Mouse (Mus musculus): ENCODE data around the gene Adamtsl1. TPM values are rescaled to one million over a fixed set of nuclear protein-coding genes. Genes with fewer than 3 reads are reported as not detected.
A peak's percentile ranks its signal among the peaks of the same experiment; 100 is the strongest.

Adamtsl1 gene
- polyA plus RNA-seq, 1 experiment from 2014 or later, result 10.2 TPM

DNA sequence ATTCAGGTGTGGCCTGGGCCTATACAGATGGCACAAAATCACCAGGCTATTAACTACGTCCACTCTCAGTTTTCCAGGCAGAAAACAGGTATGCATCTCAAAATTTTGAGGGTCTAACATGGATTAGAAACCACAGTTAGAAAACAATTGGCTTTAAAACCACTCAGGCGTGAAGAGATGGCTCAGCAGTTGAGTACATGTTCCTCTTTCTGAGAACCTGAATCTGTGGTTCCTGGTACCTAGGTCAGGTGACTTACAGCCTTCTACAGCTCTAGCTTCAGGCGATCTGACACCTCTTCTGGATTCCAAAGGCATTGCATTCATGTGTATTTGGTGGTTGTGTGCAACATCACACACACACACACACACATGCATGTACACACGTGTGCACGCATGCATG is 390.2 kb downstream of the Adamtsl1 start:
- no peak overlapping the region for H3K4me3 ChIP-seq (replicated peaks; ENCODE audit: low read depth, low read length)
- no peaks in the 10 kb centered on the region for H3K4me1 ChIP-seq (replicated peaks; ENCODE audit: insufficient read depth, low read length)
- no peak overlapping the region for H3K27ac ChIP-seq
- no peaks in the 10 kb centered on the region for H3K36me3 ChIP-seq (ENCODE audit: insufficient read depth, low read length)
- 89% methylated on average over 5 of the region's 5 CpGs for WGBS
- H3K27me3 ChIP-seq (ENCODE audit: insufficient read depth, low read length), result no peaks in the 10 kb centered on the region
- no peak for DNase-seq (ENCODE audit: low spot score)
- no peak for TF ChIP-seq CTCF (IDR thresholded peaks at IDR 0.05; ENCODE audit: low read depth)
- H3K9me3 ChIP-seq (replicated peaks; ENCODE audit: low read length), result no peaks in the 10 kb centered on the region
- no peak overlapping the region for H3K9ac ChIP-seq (ENCODE audit: low read depth, low read length)
- no peak for ATAC-seq (replicated peaks; ENCODE audit: low FRiP score, low read depth)
- H3K4me2 ChIP-seq (ENCODE audit: low read length), result no peak overlapping the region

DNA sequence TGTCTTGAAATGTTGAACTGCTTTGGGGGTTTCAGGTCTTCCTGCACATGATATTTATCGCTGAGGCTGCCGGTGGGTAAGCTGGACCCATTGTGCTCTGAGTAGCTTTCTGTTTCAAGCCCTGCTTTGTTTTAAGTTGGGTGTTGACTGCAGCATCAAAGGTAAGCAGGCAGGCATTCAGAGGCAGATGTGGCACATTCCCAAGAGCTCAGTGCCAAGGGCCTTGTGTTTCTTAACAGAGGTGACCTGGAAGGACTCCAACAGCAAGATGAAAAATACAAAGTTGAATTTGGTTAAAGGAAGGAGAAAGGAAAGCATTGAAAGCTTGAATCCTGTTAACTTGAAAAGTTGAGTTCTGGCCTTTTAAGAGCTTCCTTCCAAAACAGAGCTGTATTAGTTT is 402.1 kb downstream of the Adamtsl1 start:
- no peak for DNase-seq (ENCODE audit: low spot score)
- Histone ChIP-seq H3K27ac (no peak overlapping the region), H3K9me3 (replicated peaks; ENCODE audit: low read length) (no peaks in the 10 kb centered on the region), H3K4me1 (replicated peaks; ENCODE audit: insufficient read depth, low read length) (no peaks in the 10 kb centered on the region), H3K9ac (ENCODE audit: low read depth, low read length) (no peak overlapping the region), H3K27me3 (ENCODE audit: insufficient read depth, low read length) (no peaks in the 10 kb centered on the region), H3K36me3 (ENCODE audit: insufficient read depth, low read length) (no peaks in the 10 kb centered on the region), H3K4me2 (ENCODE audit: low read length) (no peak overlapping the region), H3K4me3 (replicated peaks; ENCODE audit: low read depth, low read length) (no peak overlapping the region)
- no peak for TF ChIP-seq CTCF (IDR thresholded peaks at IDR 0.05; ENCODE audit: low read depth)
- no peak for ATAC-seq (replicated peaks; ENCODE audit: low FRiP score, low read depth)
- WGBS, result 71% methylated on average over 2 of the region's 2 CpGs

DNA sequence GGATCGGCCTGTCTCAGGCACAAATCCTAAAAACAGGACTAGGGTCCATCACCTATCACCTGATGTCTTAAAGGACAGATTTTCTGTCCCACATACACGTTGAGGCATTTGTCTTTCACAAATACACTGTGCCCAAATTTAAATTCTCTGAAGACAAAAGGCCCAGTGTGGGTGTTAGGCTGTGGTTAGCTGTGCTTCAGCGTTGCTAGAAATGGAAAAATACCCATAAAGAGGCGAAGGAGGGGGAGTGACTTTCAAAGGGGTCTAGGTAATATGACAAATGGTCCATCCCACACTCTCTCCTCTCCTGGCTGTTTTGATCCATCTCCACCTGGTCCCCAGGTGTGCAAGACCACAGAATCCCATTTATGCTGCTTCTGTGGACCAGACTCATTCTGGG is 404.4 kb downstream of the Adamtsl1 start:
- Histone ChIP-seq H3K4me2 (ENCODE audit: low read length) (no peak overlapping the region), H3K9me3 (replicated peaks; ENCODE audit: low read length) (no peaks in the 10 kb centered on the region), H3K27me3 (ENCODE audit: insufficient read depth, low read length) (no peaks in the 10 kb centered on the region), H3K4me1 (replicated peaks; ENCODE audit: insufficient read depth, low read length) (no peaks in the 10 kb centered on the region), H3K27ac (no peak overlapping the region), H3K4me3 (replicated peaks; ENCODE audit: low read depth, low read length) (no peak overlapping the region), H3K9ac (ENCODE audit: low read depth, low read length) (no peak overlapping the region), H3K36me3 (ENCODE audit: insufficient read depth, low read length) (no peaks in the 10 kb centered on the region)
- 71% methylated on average over 4 of the region's 4 CpGs for WGBS
- DNase-seq (ENCODE audit: low spot score) (no peak), ATAC-seq (replicated peaks; ENCODE audit: low FRiP score, low read depth) (no peak)
- no peak for TF ChIP-seq CTCF (IDR thresholded peaks at IDR 0.05; ENCODE audit: low read depth)

- WGBS, result 80% methylated on average over 3 of the region's 3 CpGs
- DNase-seq (ENCODE audit: low spot score) (no peak), ATAC-seq (replicated peaks; ENCODE audit: low FRiP score, low read depth) (no peak)
- H3K4me2 ChIP-seq (ENCODE audit: low read length), result no peak overlapping the region
- no peaks in the 10 kb centered on the region for H3K4me1 ChIP-seq (replicated peaks; ENCODE audit: insufficient read depth, low read length)
- no peaks in the 10 kb centered on the region for H3K36me3 ChIP-seq (ENCODE audit: insufficient read depth, low read length)
- TF ChIP-seq CTCF (IDR thresholded peaks at IDR 0.05; ENCODE audit: low read depth), result no peak
- no peaks in the 10 kb centered on the region for H3K27me3 ChIP-seq (ENCODE audit: insufficient read depth, low read length)
- H3K27ac ChIP-seq, result no peak overlapping the region
- no peak overlapping the region for H3K4me3 ChIP-seq (replicated peaks; ENCODE audit: low read depth, low read length)
- H3K9me3 ChIP-seq (replicated peaks; ENCODE audit: low read length), result no peaks in the 10 kb centered on the region
- H3K9ac ChIP-seq (ENCODE audit: low read depth, low read length), result no peak overlapping the region
Observed at GRCm38 (mm10) chr4:85920474-85920873, 406.5 kb downstream of the Adamtsl1 start.

DNA sequence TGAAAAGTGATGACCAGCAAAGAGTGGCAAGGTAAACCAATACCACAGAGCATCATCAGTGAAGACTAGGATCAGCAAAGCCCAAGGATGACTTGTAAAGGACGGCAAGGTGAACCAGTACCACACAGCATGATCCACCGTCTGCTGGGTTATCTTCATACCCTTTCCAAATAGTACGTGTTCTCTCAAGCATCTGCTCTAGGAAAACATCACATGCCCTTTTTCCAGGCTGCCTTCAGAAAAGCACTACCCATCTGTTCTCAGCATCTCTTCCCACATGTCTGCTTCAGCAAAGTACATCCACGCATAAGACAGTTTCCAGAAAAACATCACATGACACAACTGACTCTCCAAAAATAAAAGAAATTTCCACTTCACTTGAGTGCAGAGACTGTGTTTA is 408.8 kb downstream of the Adamtsl1 start:
- Histone ChIP-seq H3K4me1 (replicated peaks; ENCODE audit: insufficient read depth, low read length) (no peaks in the 10 kb centered on the region), H3K9ac (ENCODE audit: low read depth, low read length) (no peak overlapping the region), H3K9me3 (replicated peaks; ENCODE audit: low read length) (no peaks in the 10 kb centered on the region), H3K4me3 (replicated peaks; ENCODE audit: low read depth, low read length) (no peak overlapping the region), H3K27ac (no peak overlapping the region), H3K27me3 (ENCODE audit: insufficient read depth, low read length) (no peaks in the 10 kb centered on the region), H3K4me2 (ENCODE audit: low read length) (no peak overlapping the region), H3K36me3 (ENCODE audit: insufficient read depth, low read length) (no peaks in the 10 kb centered on the region)
- no peak for DNase-seq (ENCODE audit: low spot score)
- TF ChIP-seq CTCF (IDR thresholded peaks at IDR 0.05; ENCODE audit: low read depth), result no peak
- ATAC-seq (replicated peaks; ENCODE audit: low FRiP score, low read depth), result no peak
- WGBS, result 95% methylated on average over 4 of the region's 4 CpGs

DNA sequence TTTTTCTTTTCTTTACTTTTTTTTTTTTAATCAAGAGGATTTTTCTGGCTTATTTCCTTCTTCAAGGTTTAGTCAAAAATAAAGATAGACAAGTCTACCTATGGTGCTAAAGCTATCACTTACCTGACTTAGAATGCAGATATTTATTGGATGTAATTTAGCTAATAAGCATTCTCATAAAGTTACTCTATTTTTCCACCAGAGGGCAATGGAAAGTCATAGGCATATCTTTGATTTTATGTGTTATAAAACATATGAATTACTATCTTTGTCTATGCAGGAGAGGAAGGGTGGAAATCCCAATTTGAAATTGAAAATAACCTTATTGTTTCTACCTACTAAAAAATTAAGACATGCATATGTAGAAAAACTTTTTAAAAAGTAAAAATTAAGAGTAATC is 418.2 kb downstream of the Adamtsl1 start:
- H3K9me3 ChIP-seq (replicated peaks; ENCODE audit: low read length), result no peaks in the 10 kb centered on the region
- no peak for ATAC-seq (replicated peaks; ENCODE audit: low FRiP score, low read depth)
- DNase-seq (ENCODE audit: low spot score), result peak; percentile 39
- no peak overlapping the region for H3K4me3 ChIP-seq (replicated peaks; ENCODE audit: low read depth, low read length)
- H3K4me1 ChIP-seq (replicated peaks; ENCODE audit: insufficient read depth, low read length), result no peaks in the 10 kb centered on the region
- H3K27me3 ChIP-seq (ENCODE audit: insufficient read depth, low read length), result no peaks in the 10 kb centered on the region
- TF ChIP-seq CTCF (IDR thresholded peaks at IDR 0.05; ENCODE audit: low read depth), result peak; percentile 63
- H3K9ac ChIP-seq (ENCODE audit: low read depth, low read length), result no peak overlapping the region
- no peak overlapping the region for H3K4me2 ChIP-seq (ENCODE audit: low read length)
- H3K36me3 ChIP-seq (ENCODE audit: insufficient read depth, low read length), result no peaks in the 10 kb centered on the region
- H3K27ac ChIP-seq, result no peak overlapping the region

DNA sequence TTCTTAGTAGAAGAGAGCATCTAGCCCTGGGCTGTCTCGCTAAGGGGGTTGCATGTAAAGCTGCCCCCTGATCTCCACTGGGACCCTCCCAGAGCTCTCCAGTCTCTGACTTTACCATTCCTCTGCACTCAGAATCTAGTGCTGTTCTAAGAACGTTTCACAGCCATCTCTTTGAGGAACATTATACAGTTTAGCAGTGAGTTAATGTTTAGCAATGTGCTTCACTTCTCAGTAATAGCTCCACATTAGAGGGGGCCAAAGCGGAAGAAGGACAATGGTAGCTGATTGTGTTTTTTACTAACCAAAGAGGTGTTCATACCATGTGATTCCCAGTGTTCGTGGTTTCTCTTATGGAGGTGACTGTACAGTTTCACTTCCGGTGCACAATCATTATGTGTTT is 425.5 kb downstream of the Adamtsl1 start:
- WGBS, result 57% methylated on average over 5 of the region's 5 CpGs
- no peak for DNase-seq (ENCODE audit: low spot score)
- H3K27ac ChIP-seq, result no peak overlapping the region
- no peaks in the 10 kb centered on the region for H3K27me3 ChIP-seq (ENCODE audit: insufficient read depth, low read length)
- H3K4me1 ChIP-seq (replicated peaks; ENCODE audit: insufficient read depth, low read length), result 0 out of 2 replicates have a peak, but pooled peaks cover 3% of the 10 kb centered on the region
- no peak; the same call in 1 of the 2 replicates for ATAC-seq (replicated peaks; ENCODE audit: low FRiP score, low read depth)
- no peak overlapping the region for H3K9ac ChIP-seq (ENCODE audit: low read depth, low read length)
- no peaks in the 10 kb centered on the region for H3K9me3 ChIP-seq (replicated peaks; ENCODE audit: low read length)
- H3K4me3 ChIP-seq (replicated peaks; ENCODE audit: low read depth, low read length), result no peak overlapping the region
- H3K36me3 ChIP-seq (ENCODE audit: insufficient read depth, low read length), result no peaks in the 10 kb centered on the region
- peak overlapping the region; percentile 28; the same call in 1 of the 2 replicates for H3K4me2 ChIP-seq (ENCODE audit: low read length)
- TF ChIP-seq CTCF (IDR thresholded peaks at IDR 0.05; ENCODE audit: low read depth), result no peak
